Comparison of ENCODE assay signal across 15 mouse cellular contexts in the genomic region with DNA sequence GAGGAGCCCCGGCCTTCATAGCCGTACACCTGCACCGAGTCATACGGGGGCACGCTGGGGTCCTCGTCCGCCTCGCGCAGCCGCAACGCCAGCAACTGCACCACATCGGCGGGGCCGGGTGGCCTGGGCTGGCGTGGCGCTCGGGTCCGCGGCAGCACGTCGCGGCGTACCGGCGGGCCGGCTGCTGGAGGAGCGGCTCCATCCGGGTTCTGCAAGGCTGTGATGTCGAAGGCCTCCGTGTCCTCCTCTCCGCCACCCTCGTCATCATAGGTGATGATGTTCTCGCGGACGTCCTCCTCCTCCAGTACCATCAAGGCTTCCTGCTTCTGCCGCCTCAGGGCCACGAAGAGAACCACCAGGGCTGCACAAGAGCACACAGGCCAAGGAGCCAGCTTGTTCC. TPM values are rescaled to one million over a fixed set of nuclear protein-coding genes. Genes with fewer than 3 reads are reported as not detected.
"Had no signal": no experiment of that assay in that cellular context is flagged by ENCODE, and none has a peak within 500 bp of the region (broad histone marks: within the 10 kb centered on the region; RNA-seq: fewer than 3 reads in every experiment).

No protein-coding gene starts in this region.

- H3K4me3 ChIP-seq: layer of hippocampus, adult 2 months; limb, embryonic 13.5 days; stomach, embryonic 15.5 days had no signal

- DNase-seq: kidney, adult 18-20 months; kidney, postnatal 10 days; kidney, postnatal 4 days; left cerebral cortex, postnatal 4 days; lung, adult 18-20 months; spleen, adult 18-20 months had no signal

- H3K27ac ChIP-seq: layer of hippocampus, adult 2 months; liver, embryonic 14.5 days; stomach, embryonic 15.5 days had no signal

- H3K27me3 ChIP-seq: limb, embryonic 13.5 days; stomach, embryonic 15.5 days had no signal

- H3K9me3 ChIP-seq: limb, embryonic 13.5 days; stomach, embryonic 15.5 days had no signal

- H3K9ac ChIP-seq: liver, embryonic 14.5 days; stomach, embryonic 15.5 days had no signal

- H3K4me1 ChIP-seq: limb, embryonic 13.5 days; stomach, embryonic 15.5 days had no signal

- H3K4me2 ChIP-seq: limb, embryonic 13.5 days; stomach, embryonic 15.5 days had no signal

RNA-seq across cellular contexts. Expression of a gene that starts 8.5 kb away (rescaled TPM):
- polyA plus RNA-seq: kidney, embryonic 14.5 days; limb, embryonic 13.5 days; liver, adult 2 months; liver, embryonic 14.5 days; lung, embryonic 16.5 days; midbrain, embryonic 16.5 days; neural tube, embryonic 14.5 days; stomach, embryonic 15.5 days had no signal

RNA-seq across cellular contexts. Expression of a gene that starts 11.0 kb away (rescaled TPM):
- polyA plus RNA-seq: kidney, embryonic 14.5 days; liver, adult 2 months; midbrain, embryonic 16.5 days had no signal
